Mouse (Mus musculus): ENCODE results near the gene Vps39.

GRCm38 (mm10) chr2:120285639-120286038 lies 67.3 kb downstream of the Vps39 start:
- TF ChIP-seq CTCF (IDR thresholded peaks at IDR 0.05) (no peak), EP300 (IDR thresholded peaks at IDR 0.05; ENCODE audit: insufficient read depth, low read depth, low read length) (no peak)

All from heart, adult 2 months (tissue).